Mouse (Mus musculus) liver, embryonic 12.5 days (tissue): ENCODE results near the gene Shroom1. TPM values are rescaled to one million over a fixed set of nuclear protein-coding genes. Genes with fewer than 3 reads are reported as not detected.

Experiments used
- ATAC-seq: fragments of 200-750 bp; cut with Nextera tagmentation; 2 replicates; pipeline ENCODE4 v1.8.0; 2017; ENCODE audit warnings: moderate number of reproducible peaks, mild to moderate bottlenecking, moderate library complexity
- H3K27ac ChIP-seq: fragments of 300-500 bp; sonication (generic); 2 replicates; pipeline ENCODE4 v1.5.1; 2016; ENCODE audit warnings: mild to moderate bottlenecking
- H3K27me3 ChIP-seq: fragments of 300-500 bp; sonication (generic); replicated peaks from 2 replicates; pipeline ENCODE4 v1.6.1; 2016; ENCODE audit warnings: mild to moderate bottlenecking, moderate library complexity
- H3K36me3 ChIP-seq: fragments of 300-500 bp; sonication (generic); 2 replicates; pipeline ENCODE4 v1.6.1; 2016; ENCODE audit warnings: mild to moderate bottlenecking, moderate library complexity
- H3K4me1 ChIP-seq: fragments of 300-500 bp; sonication (generic); 2 replicates; pipeline ENCODE4 v1.6.1; 2016
- H3K4me2 ChIP-seq: fragments of 300-500 bp; sonication (generic); 2 replicates; pipeline ENCODE4 v1.6.1; 2016; ENCODE audit warnings: mild to moderate bottlenecking, moderate library complexity
- H3K4me3 ChIP-seq: fragments of 300-500 bp; sonication (generic); 2 replicates; pipeline ENCODE4 v1.5.1; 2016; ENCODE audit warnings: mild to moderate bottlenecking, moderate library complexity
- H3K9ac ChIP-seq: fragments of 300-500 bp; sonication (generic); 2 replicates; pipeline ENCODE4 v1.6.1; 2016; ENCODE audit warnings: mild to moderate bottlenecking, moderate library complexity
- H3K9me3 ChIP-seq: fragments of 300-500 bp; sonication (generic); replicated peaks from 2 replicates; pipeline ENCODE4 v1.6.1; 2016; ENCODE audit warnings: mild to moderate bottlenecking, moderate library complexity
- WGBS: fragments of 180-500 bp; shearing (Covaris S2); methylation state at CpG from one replicate; pipeline ENCODE4 v1.1.7; 2016; ENCODE audit not compliant: insufficient replicate concordance; 5-methylcytosine and 5-hydroxymethylcytosine counted together
- polyA plus RNA-seq: library from polyadenylated mRNA; unstranded; fragments of >200 nt; fragmentation: Nextera tagmentation; extraction: Ambion mirVana; gene quantifications from 2 replicates; pipeline ENCODE4 v1.2.1, GENCODE M21; 2016

Shroom1 gene
- polyA plus RNA-seq, 1 experiment from 2014 or later = 2.0 TPM

DNA sequence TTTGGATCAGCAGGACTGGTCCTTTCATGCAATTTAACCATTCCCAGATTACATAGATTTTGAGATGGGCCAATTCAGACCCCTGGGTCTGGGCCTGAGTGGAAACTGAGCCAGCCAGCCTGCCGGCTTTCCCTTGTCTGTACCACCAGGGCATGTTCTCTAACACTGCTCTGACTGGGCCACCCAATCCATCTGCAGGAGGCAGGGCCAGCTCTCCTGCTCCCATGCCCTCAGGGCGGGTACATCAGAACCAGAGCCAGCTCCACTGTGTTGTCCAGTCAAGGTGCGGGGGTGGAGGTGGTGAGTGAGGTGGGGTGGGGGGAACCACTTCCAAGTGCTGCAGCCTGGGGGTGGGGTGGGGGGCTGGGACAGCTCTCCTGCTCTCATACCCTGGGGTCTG lies 29.3 kb downstream of the Shroom1 start:
- no peak overlapping the region for H3K4me2 ChIP-seq
- H3K4me1 ChIP-seq = peaks cover 53% of the 10 kb centered on the region
- no peak for ATAC-seq
- no peak overlapping the region for H3K27ac ChIP-seq
- H3K9ac ChIP-seq = no peak overlapping the region
- no peaks in the 10 kb centered on the region for H3K36me3 ChIP-seq
- H3K9me3 ChIP-seq = 0 out of 2 replicates have a peak, but pooled peaks cover 2% of the 10 kb centered on the region
- H3K4me3 ChIP-seq = no peak overlapping the region
- WGBS = 73% methylated on average over 3 of the region's 3 CpGs
- H3K27me3 ChIP-seq = peaks cover 27% of the 10 kb centered on the region

DNA sequence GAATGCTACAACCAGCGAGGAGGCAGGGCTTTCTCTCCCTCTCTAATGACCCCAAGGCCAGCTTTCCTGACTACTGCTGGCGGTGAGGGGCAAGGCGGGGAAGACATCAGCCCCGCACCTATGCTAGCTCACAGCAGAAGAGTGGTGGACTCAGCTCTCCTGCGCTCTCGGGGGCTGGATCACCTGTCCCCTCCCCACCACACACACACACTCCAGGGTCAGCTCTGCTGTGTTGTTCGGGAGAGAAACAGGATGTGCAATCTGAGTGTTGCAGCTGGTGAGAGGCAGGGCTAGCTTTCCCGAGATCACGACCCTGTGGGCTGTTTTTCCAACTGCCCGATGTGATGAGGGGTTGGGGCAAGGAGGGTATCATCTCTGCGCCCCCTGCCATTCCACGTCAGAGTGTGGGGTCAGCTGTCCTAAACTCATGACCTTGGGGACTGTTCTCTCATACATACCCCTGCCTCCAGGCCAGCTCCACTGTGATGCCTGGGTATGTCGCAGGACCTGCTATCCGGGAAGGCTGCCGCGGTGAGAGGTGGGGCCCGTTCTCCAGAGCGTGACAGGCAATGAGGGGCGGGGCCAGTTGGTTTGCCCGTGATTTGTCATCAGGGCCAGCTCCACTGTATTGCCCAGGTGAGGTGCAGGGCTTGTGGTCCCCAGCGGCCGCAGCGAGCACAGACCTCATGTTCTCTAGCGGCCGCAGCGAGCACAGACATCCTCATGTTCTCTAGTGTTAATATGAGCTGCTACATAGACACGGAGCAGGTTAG lies 30.0 kb downstream of the Shroom1 start:
- WGBS = 9% methylated on average over 27 of the region's 27 CpGs
- Histone ChIP-seq H3K27ac (no peak overlapping the region), H3K36me3 (no peaks in the 10 kb centered on the region), H3K4me1 (peaks cover 49% of the 10 kb centered on the region), H3K9me3 (0 out of 2 replicates have a peak, but pooled peaks cover 2% of the 10 kb centered on the region), H3K4me2 (peak overlapping the region; percentile 52), H3K4me3 (0 out of 2 replicates have a peak overlapping the region, but pooled peaks have one; percentile 21), H3K9ac (no peak overlapping the region), H3K27me3 (peaks cover 27% of the 10 kb centered on the region)
- ATAC-seq = no peak

DNA sequence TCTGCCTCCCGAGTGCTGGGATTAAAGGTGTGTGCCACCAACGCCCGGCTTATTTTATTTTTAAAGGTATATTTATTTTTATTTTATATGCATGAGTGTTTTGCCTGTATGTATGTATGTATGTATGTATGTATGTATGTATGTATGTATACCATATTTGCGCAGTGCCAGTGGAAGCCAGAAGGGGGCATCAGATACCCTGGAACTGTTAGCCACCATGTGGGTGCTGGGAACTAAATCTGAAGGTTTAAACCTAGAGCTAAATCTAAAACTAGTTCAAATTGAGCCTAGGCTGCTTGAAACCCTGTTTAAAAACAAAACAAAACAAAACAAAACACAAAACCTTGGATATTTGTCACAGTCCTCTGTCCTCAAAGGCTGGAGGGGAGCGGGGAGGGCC lies 32.0 kb downstream of the Shroom1 start:
- no peak overlapping the region for H3K27ac ChIP-seq
- peaks cover 27% of the 10 kb centered on the region for H3K27me3 ChIP-seq
- H3K4me2 ChIP-seq = no peak overlapping the region
- 0 out of 2 replicates have a peak, but pooled peaks cover 2% of the 10 kb centered on the region for H3K9me3 ChIP-seq
- peaks cover 36% of the 10 kb centered on the region for H3K4me1 ChIP-seq
- H3K4me3 ChIP-seq = no peak overlapping the region
- 86% methylated on average over 5 of the region's 5 CpGs for WGBS
- no peak for ATAC-seq
- no peaks in the 10 kb centered on the region for H3K36me3 ChIP-seq
- H3K9ac ChIP-seq = no peak overlapping the region

DNA sequence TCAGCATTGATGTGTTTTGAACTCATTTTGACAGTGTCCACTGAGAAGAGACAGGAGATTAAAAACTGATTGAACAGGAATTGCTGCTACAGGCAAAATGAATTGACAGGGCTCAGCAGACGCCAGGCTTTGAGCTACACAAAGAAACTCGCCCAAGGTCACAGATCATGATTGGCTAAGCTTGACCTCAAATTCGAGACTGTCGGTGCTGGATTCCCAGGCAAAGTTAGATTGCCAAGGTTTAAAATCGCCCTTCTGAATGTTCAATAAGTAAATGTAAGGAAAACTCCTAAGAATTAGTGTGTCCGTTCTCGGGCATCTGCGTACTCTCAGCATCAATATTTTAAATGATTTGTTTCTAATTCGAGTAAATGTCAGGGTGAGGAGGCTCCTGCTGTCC lies 32.4 kb downstream of the Shroom1 start:
- 81% methylated on average over 9 of the region's 9 CpGs for WGBS
- Histone ChIP-seq H3K4me1 (peaks cover 31% of the 10 kb centered on the region), H3K27ac (no peak overlapping the region), H3K4me2 (no peak overlapping the region), H3K9ac (no peak overlapping the region), H3K4me3 (no peak overlapping the region), H3K36me3 (no peaks in the 10 kb centered on the region), H3K9me3 (0 out of 2 replicates have a peak, but pooled peaks cover 2% of the 10 kb centered on the region), H3K27me3 (peaks cover 27% of the 10 kb centered on the region)
- no peak for ATAC-seq

DNA sequence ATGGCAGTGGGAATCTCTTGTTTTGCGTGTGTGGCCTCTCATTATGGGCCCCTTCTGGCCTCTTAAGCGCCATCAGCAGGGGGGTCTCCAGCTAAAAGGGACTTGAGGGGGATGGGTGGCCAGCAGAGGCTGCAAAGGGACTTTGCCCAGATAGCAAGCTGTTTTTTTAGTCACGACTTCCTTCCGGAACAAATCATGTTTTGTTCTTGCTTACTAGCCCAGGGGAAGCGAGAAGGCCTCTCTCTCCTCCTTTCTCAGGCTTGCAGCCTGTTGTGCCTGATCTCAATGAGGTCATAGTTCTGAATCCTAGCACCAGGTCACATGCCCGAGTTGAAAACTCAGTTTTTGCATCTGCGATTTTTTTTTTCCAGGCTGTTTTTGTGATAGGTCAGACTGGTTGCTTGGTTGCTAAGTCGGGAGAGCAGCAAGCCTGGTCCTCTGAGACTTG lies 35.0 kb downstream of the Shroom1 start:
- Histone ChIP-seq H3K4me3 (no peak overlapping the region), H3K36me3 (no peaks in the 10 kb centered on the region), H3K27me3 (peaks cover 21% of the 10 kb centered on the region), H3K4me1 (peaks cover 15% of the 10 kb centered on the region), H3K4me2 (no peak overlapping the region), H3K27ac (no peak overlapping the region), H3K9ac (no peak overlapping the region), H3K9me3 (0 out of 2 replicates have a peak, but pooled peaks cover 2% of the 10 kb centered on the region)
- ATAC-seq = no peak
- WGBS = 20% methylated on average over 8 of the region's 8 CpGs

DNA sequence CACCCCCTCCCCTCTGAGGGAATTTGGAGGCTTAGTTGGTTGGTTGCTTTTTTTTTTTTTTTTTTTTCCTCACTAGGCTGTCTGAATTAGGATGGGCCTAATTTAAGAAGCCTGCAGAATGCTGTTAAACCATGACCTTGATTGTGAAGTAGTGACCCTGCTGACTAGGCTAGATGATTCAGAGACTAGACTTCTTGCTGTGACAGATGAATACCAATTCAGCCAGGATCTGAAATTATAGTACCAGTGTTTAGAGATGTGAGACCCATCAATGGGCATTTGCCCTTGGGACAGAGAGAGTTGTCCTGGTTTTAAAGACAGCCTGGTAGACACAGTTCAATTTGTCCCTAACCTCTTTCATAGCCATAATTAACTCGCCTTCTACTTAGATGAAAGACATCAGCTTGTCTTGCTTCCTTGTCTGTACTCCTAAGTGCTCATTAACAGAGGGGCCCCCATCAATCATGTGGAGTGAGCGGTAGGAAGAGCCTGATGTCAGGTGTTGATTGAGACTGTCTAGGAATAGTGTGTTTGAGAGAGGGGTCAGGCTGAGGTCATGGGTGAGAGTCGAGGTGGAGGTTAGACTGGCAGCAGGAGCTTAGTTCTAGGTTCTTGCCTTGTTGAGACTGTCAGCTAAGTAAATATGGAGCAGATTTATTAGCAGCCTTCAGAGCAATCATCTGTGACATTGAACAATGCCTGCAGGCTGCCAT lies 36.4 kb downstream of the Shroom1 start:
- WGBS = 52% methylated on average over 3 of the region's 3 CpGs
- no peak for ATAC-seq

DNA sequence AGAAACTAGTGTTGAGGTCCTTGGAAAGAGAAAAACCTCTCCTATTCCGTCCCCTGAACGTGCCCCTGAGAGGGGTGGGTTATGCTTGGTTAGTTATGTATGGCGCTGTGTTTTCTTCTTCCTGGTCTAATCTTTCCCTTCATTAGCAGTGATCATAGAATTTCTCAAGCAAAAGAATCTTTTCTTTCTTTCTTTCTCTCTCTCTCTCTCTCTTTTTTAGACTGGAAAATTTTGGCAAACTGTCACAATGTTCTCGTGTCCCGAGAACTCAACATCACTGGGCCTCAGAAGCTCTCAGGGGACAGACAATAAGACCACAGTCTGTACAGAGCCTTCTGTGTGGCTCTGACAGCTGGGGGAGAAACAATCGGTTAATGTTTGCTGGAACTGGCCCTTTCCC lies 38.4 kb downstream of the Shroom1 start:
- Histone ChIP-seq H3K4me2 (no peak overlapping the region), H3K27ac (no peak overlapping the region), H3K4me3 (no peak overlapping the region), H3K27me3 (peaks cover 29% of the 10 kb centered on the region), H3K36me3 (no peaks in the 10 kb centered on the region), H3K9me3 (no peaks in the 10 kb centered on the region), H3K4me1 (peaks cover 9% of the 10 kb centered on the region; the same call in 1 of the 2 replicates), H3K9ac (no peak overlapping the region)
- ATAC-seq = no peak
- 72% methylated on average over 6 of the region's 6 CpGs for WGBS

More for the DNA sequence above, 36.4 kb downstream of the Shroom1 start:
- Histone ChIP-seq H3K27ac (no peak overlapping the region), H3K4me2 (no peak overlapping the region), H3K4me3 (no peak overlapping the region), H3K36me3 (no peaks in the 10 kb centered on the region), H3K9me3 (0 out of 2 replicates have a peak, but pooled peaks cover 2% of the 10 kb centered on the region), H3K9ac (no peak overlapping the region), H3K4me1 (0 out of 2 replicates have a peak, but pooled peaks cover 8% of the 10 kb centered on the region), H3K27me3 (peaks cover 17% of the 10 kb centered on the region)

DNA sequence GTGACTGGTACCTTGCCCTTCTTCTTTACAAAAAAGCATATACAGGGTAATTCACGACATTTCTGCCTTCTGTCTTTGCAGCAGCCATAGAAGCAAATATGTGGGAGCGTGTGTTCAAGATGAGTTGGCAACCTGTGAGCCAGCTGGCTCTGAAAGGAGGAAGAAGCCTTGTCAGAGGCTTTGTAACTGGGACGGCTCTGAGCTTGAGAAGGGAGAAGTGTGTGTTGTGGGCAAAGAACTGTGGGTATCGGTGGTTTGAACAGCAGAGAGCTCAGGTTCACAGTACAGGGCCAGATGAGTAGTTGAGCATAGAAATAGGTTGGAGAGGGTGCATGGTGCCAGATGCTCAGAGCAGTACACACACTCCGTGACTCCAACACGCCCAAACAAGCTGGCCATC lies 39.9 kb downstream of the Shroom1 start:
- no peak for ATAC-seq
- Histone ChIP-seq H3K4me1 (peaks cover 15% of the 10 kb centered on the region), H3K27me3 (peaks cover 42% of the 10 kb centered on the region), H3K9ac (no peak overlapping the region), H3K9me3 (no peaks in the 10 kb centered on the region), H3K4me2 (no peak overlapping the region), H3K36me3 (no peaks in the 10 kb centered on the region), H3K27ac (no peak overlapping the region), H3K4me3 (no peak overlapping the region)
- 44% methylated on average over 6 of the region's 6 CpGs for WGBS

DNA sequence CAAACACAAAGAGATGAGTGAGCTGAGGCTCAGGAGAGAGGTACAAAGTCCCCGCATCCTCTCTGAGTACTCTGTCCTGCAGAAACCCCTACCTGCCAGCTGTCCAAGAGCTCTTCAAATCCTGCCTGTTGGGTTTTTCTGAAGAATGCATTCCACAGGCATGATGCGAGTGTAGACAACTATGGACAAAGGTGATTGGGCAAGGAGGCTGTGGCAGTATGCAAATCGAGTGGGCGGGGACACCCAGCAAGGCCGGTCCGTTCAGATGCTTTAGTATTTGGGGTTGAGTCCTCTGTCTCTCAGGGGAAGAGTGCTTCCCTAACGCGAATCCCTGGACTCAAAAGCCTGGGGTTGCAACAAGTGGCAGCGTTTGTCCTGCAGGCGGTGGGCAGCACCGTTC lies 43.6 kb downstream of the Shroom1 start:
- peaks cover 12% of the 10 kb centered on the region for H3K4me1 ChIP-seq
- H3K9ac ChIP-seq = no peak overlapping the region
- peaks cover 47% of the 10 kb centered on the region for H3K27me3 ChIP-seq
- H3K27ac ChIP-seq = no peak overlapping the region
- no peaks in the 10 kb centered on the region for H3K36me3 ChIP-seq
- H3K4me3 ChIP-seq = no peak overlapping the region
- ATAC-seq = 0 out of 2 replicates have a peak, but pooled peaks have one; percentile 35
- peak overlapping the region; percentile 15; the same call in 1 of the 2 replicates for H3K4me2 ChIP-seq
- WGBS = 14% methylated on average over 11 of the region's 11 CpGs
- no peaks in the 10 kb centered on the region for H3K9me3 ChIP-seq

DNA sequence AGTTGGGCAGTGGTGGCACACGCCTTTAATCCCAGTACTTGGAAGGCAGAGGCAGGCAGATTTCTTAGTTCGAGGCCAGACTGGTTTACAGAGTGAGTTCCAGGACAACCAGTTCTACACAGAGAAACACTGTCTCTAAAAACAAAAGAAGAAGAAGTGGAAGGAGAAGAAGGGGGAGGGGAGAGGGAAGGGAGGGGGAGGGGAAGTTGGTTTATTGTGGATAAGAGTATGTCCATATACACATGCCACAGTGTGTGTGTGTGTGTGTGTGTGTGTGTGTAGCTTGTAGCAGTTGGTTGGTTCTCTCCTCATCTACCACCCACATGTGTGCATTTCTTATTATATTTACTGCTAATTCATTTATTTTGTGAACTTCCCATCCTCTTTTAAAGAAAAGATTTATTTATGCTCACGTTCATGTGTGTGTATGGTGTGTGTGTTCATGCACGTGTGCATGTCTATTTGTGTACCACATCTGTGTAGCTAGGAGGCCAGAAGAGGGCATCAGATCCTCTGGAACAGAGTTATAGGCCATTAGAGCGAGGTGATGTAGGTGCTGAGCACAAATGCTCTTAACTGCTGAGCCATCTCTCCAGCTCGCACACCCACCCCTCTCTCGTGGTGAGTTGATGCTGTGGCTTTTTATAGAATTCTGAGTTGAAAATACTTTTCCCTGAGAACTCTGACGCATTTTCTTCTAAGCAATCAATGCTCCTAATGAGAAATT lies 45.2 kb downstream of the Shroom1 start:
- H3K4me1 ChIP-seq = peaks cover 12% of the 10 kb centered on the region
- no peak for ATAC-seq
- H3K4me3 ChIP-seq = no peak overlapping the region
- peaks cover 39% of the 10 kb centered on the region for H3K27me3 ChIP-seq
- no peak overlapping the region for H3K27ac ChIP-seq
- no peak overlapping the region for H3K4me2 ChIP-seq
- H3K9ac ChIP-seq = no peak overlapping the region
- no peaks in the 10 kb centered on the region for H3K9me3 ChIP-seq
- no peaks in the 10 kb centered on the region for H3K36me3 ChIP-seq
- 40% methylated on average over 8 of the region's 8 CpGs for WGBS

DNA sequence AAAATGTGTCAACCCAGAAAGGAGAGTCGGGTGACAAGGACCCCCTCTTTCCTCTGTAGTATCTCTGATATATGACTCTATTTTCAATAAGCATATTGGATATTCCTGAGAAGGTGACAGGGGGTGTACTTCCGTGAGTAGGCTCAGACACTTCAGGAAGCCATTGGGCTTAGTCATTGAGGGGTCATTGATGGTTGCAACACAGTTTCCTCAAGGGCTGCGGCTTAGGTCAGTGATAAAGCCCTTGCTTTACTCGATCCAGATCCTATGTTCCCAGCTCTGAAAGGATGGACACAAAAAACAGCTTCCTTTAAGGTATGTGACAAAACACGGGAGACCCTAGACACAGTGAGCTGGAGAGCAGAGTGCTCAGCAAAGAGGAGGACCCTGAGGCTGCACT lies 46.7 kb downstream of the Shroom1 start:
- no peaks in the 10 kb centered on the region for H3K9me3 ChIP-seq
- no peak overlapping the region for H3K4me3 ChIP-seq
- no peaks in the 10 kb centered on the region for H3K36me3 ChIP-seq
- H3K9ac ChIP-seq = no peak overlapping the region
- no peak overlapping the region for H3K27ac ChIP-seq
- H3K4me1 ChIP-seq = peaks cover 12% of the 10 kb centered on the region
- H3K27me3 ChIP-seq = peaks cover 30% of the 10 kb centered on the region
- no peak for ATAC-seq
- H3K4me2 ChIP-seq = no peak overlapping the region
- WGBS = 38% methylated on average over 5 of the region's 5 CpGs
